Mouse (Mus musculus): ENCODE results near the gene Plbd2. TPM values are rescaled to one million over a fixed set of nuclear protein-coding genes. Genes with fewer than 3 reads are reported as not detected.

Plbd2 gene
- polyA plus RNA-seq, 1 experiment from 2014 or later, result 58.9 TPM

- H3K27me3 ChIP-seq, result no peaks in the 10 kb centered on the region
- ATAC-seq (ENCODE audit: insufficient number of reproducible peaks, low FRiP score, low TSS enrichment, low read depth), result no peak; the same call in 1 of the 2 replicates
- H3K9ac ChIP-seq, result no peak overlapping the region
- 95% methylated on average over 6 of the region's 6 CpGs for WGBS
- no peaks in the 10 kb centered on the region for H3K4me1 ChIP-seq
- peaks cover 62% of the 10 kb centered on the region for H3K36me3 ChIP-seq
- H3K27ac ChIP-seq, result no peak overlapping the region
- H3K4me3 ChIP-seq, result no peak overlapping the region
- no peak overlapping the region for H3K4me2 ChIP-seq
- H3K9me3 ChIP-seq, result no peaks in the 10 kb centered on the region
Observed at GRCm38 (mm10) chr5:120493440-120493839, 10.0 kb downstream of the Plbd2 start.

GRCm38 (mm10) chr5:120492437-120492836, 11.0 kb downstream of the Plbd2 start:
- Histone ChIP-seq H3K36me3 (peaks cover 72% of the 10 kb centered on the region), H3K4me3 (no peak overlapping the region), H3K27ac (no peak overlapping the region), H3K27me3 (no peaks in the 10 kb centered on the region), H3K9ac (no peak overlapping the region), H3K9me3 (no peaks in the 10 kb centered on the region), H3K4me1 (no peaks in the 10 kb centered on the region), H3K4me2 (no peak overlapping the region)
- no peak for ATAC-seq (ENCODE audit: insufficient number of reproducible peaks, low FRiP score, low TSS enrichment, low read depth)
- WGBS, result 71% methylated on average over 11 of the region's 11 CpGs

- Histone ChIP-seq H3K4me2 (no peak overlapping the region), H3K9ac (no peak overlapping the region), H3K4me1 (no peaks in the 10 kb centered on the region), H3K36me3 (peaks cover 82% of the 10 kb centered on the region), H3K27ac (no peak overlapping the region), H3K4me3 (no peak overlapping the region), H3K27me3 (no peaks in the 10 kb centered on the region), H3K9me3 (no peaks in the 10 kb centered on the region)
- 68% methylated on average over 8 of the region's 8 CpGs for WGBS
- ATAC-seq (ENCODE audit: insufficient number of reproducible peaks, low FRiP score, low TSS enrichment, low read depth), result no peak
Observed at GRCm38 (mm10) chr5:120490679-120491192, 12.7 kb downstream of the Plbd2 start.

- H3K27ac ChIP-seq, result no peak overlapping the region
- no peak overlapping the region for H3K4me3 ChIP-seq
- peaks cover 77% of the 10 kb centered on the region for H3K36me3 ChIP-seq
- H3K27me3 ChIP-seq, result no peaks in the 10 kb centered on the region
- no peak overlapping the region for H3K9ac ChIP-seq
- H3K4me2 ChIP-seq, result no peak overlapping the region
- no peaks in the 10 kb centered on the region for H3K9me3 ChIP-seq
- 82% methylated on average over 8 of the region's 8 CpGs for WGBS
- no peaks in the 10 kb centered on the region for H3K4me1 ChIP-seq
- no peak for ATAC-seq (ENCODE audit: insufficient number of reproducible peaks, low FRiP score, low TSS enrichment, low read depth)
Observed at GRCm38 (mm10) chr5:120487844-120488243, 15.6 kb downstream of the Plbd2 start.

GRCm38 (mm10) chr5:120483399-120483798, 20.0 kb downstream of the Plbd2 start:
- H3K36me3 ChIP-seq, result peaks cover 48% of the 10 kb centered on the region
- H3K27ac ChIP-seq, result no peak overlapping the region
- WGBS, result 83% methylated on average over 19 of the region's 19 CpGs
- no peaks in the 10 kb centered on the region for H3K4me1 ChIP-seq
- no peak overlapping the region for H3K9ac ChIP-seq
- no peak for ATAC-seq (ENCODE audit: insufficient number of reproducible peaks, low FRiP score, low TSS enrichment, low read depth)
- no peak overlapping the region for H3K4me2 ChIP-seq
- peaks cover 6% of the 10 kb centered on the region; the same call in 1 of the 2 replicates for H3K27me3 ChIP-seq
- H3K9me3 ChIP-seq, result no peaks in the 10 kb centered on the region
- H3K4me3 ChIP-seq, result no peak overlapping the region

GRCm38 (mm10) chr5:120481205-120481604, 22.2 kb downstream of the Plbd2 start:
- H3K4me2 ChIP-seq, result no peak overlapping the region
- no peaks in the 10 kb centered on the region for H3K9me3 ChIP-seq
- no peak for ATAC-seq (ENCODE audit: insufficient number of reproducible peaks, low FRiP score, low TSS enrichment, low read depth)
- WGBS, result 72% methylated on average over 9 of the region's 9 CpGs
- no peak overlapping the region for H3K27ac ChIP-seq
- H3K4me3 ChIP-seq, result no peak overlapping the region
- peaks cover 27% of the 10 kb centered on the region for H3K36me3 ChIP-seq
- peaks cover 9% of the 10 kb centered on the region; the same call in 1 of the 2 replicates for H3K27me3 ChIP-seq
- H3K4me1 ChIP-seq, result no peaks in the 10 kb centered on the region
- H3K9ac ChIP-seq, result no peak overlapping the region

GRCm38 (mm10) chr5:120479538-120479937, 23.9 kb downstream of the Plbd2 start:
- peaks cover 10% of the 10 kb centered on the region; the same call in 1 of the 2 replicates for H3K36me3 ChIP-seq
- H3K9ac ChIP-seq, result no peak overlapping the region
- H3K4me2 ChIP-seq, result no peak overlapping the region
- H3K27ac ChIP-seq, result no peak overlapping the region
- H3K4me1 ChIP-seq, result no peaks in the 10 kb centered on the region
- no peak overlapping the region for H3K4me3 ChIP-seq
- H3K27me3 ChIP-seq, result peaks cover 9% of the 10 kb centered on the region; the same call in 1 of the 2 replicates
- WGBS, result 71% methylated on average over 4 of the region's 4 CpGs
- H3K9me3 ChIP-seq, result no peaks in the 10 kb centered on the region
- no peak for ATAC-seq (ENCODE audit: insufficient number of reproducible peaks, low FRiP score, low TSS enrichment, low read depth)

- Histone ChIP-seq H3K9ac (no peak overlapping the region), H3K9me3 (no peaks in the 10 kb centered on the region), H3K27me3 (peaks cover 9% of the 10 kb centered on the region; the same call in 1 of the 2 replicates), H3K4me2 (no peak overlapping the region), H3K36me3 (no peaks in the 10 kb centered on the region), H3K27ac (no peak overlapping the region), H3K4me3 (no peak overlapping the region), H3K4me1 (no peaks in the 10 kb centered on the region)
- ATAC-seq (ENCODE audit: insufficient number of reproducible peaks, low FRiP score, low TSS enrichment, low read depth), result no peak
- WGBS, result 92% methylated on average over 5 of the region's 5 CpGs
Observed at GRCm38 (mm10) chr5:120477993-120478392, 25.4 kb downstream of the Plbd2 start.

GRCm38 (mm10) chr5:120476296-120476695, 27.1 kb downstream of the Plbd2 start, which contains the start of gene Sds:
Gene Sds (plus strand): TSS chr5:120476526.
- no peaks in the 10 kb centered on the region for H3K4me1 ChIP-seq
- WGBS, result 14% methylated on average over 13 of the region's 13 CpGs
- H3K4me2 ChIP-seq, result no peak within 1 kb of the TSS
- no peak for ATAC-seq (ENCODE audit: insufficient number of reproducible peaks, low FRiP score, low TSS enrichment, low read depth)
- no peak within 1 kb of the TSS for H3K9ac ChIP-seq
- peaks cover 8% of the 10 kb centered on the region; the same call in 1 of the 2 replicates for H3K27me3 ChIP-seq
- no peaks in the 10 kb centered on the region for H3K9me3 ChIP-seq
- no peak within 1 kb of the TSS for H3K4me3 ChIP-seq
- H3K27ac ChIP-seq, result no peak within 1 kb of the TSS
- no peaks in the 10 kb centered on the region for H3K36me3 ChIP-seq

GRCm38 (mm10) chr5:120475861-120476260, 27.6 kb downstream of the Plbd2 start:
- WGBS, result 54% methylated on average over 8 of the region's 8 CpGs
- Histone ChIP-seq H3K4me3 (no peak overlapping the region), H3K4me1 (no peaks in the 10 kb centered on the region)

GRCm38 (mm10) chr5:120473361-120473760, 30.1 kb downstream of the Plbd2 start:
- 85% methylated on average over 2 of the region's 2 CpGs for WGBS
- no peak overlapping the region for H3K27ac ChIP-seq

More at GRCm38 (mm10) chr5:120475861-120476260, 27.6 kb downstream of the Plbd2 start:
- no peak overlapping the region for H3K9ac ChIP-seq
- ATAC-seq (ENCODE audit: insufficient number of reproducible peaks, low FRiP score, low TSS enrichment, low read depth), result no peak
- H3K27ac ChIP-seq, result no peak overlapping the region
- no peaks in the 10 kb centered on the region for H3K36me3 ChIP-seq
- 0 out of 2 replicates have a peak, but pooled peaks cover 4% of the 10 kb centered on the region for H3K27me3 ChIP-seq
- no peak overlapping the region for H3K4me2 ChIP-seq
- H3K9me3 ChIP-seq, result no peaks in the 10 kb centered on the region

GRCm38 (mm10) chr5:120472770-120473169, 30.7 kb downstream of the Plbd2 start, which contains the start of gene Sdsl:
Gene Sdsl (minus strand): TSS chr5:120472810.
- Histone ChIP-seq H3K27me3 (0 out of 2 replicates have a peak, but pooled peaks cover 4% of the 10 kb centered on the region), H3K4me3 (no peak within 1 kb of the TSS), H3K9me3 (no peaks in the 10 kb centered on the region), H3K4me2 (no peak within 1 kb of the TSS), H3K4me1 (no peaks in the 10 kb centered on the region), H3K27ac (no peak within 1 kb of the TSS), H3K9ac (no peak within 1 kb of the TSS), H3K36me3 (no peaks in the 10 kb centered on the region)
- 81% methylated on average over 8 of the region's 8 CpGs for WGBS
- ATAC-seq (ENCODE audit: insufficient number of reproducible peaks, low FRiP score, low TSS enrichment, low read depth), result no peak

More at GRCm38 (mm10) chr5:120473361-120473760, 30.1 kb downstream of the Plbd2 start:
- ATAC-seq (ENCODE audit: insufficient number of reproducible peaks, low FRiP score, low TSS enrichment, low read depth), result no peak
- H3K9ac ChIP-seq, result no peak overlapping the region
- H3K27me3 ChIP-seq, result 0 out of 2 replicates have a peak, but pooled peaks cover 4% of the 10 kb centered on the region
- no peaks in the 10 kb centered on the region for H3K9me3 ChIP-seq
- no peaks in the 10 kb centered on the region for H3K36me3 ChIP-seq
- H3K4me2 ChIP-seq, result no peak overlapping the region
- H3K4me1 ChIP-seq, result no peaks in the 10 kb centered on the region
- no peak overlapping the region for H3K4me3 ChIP-seq

Measured in limb, embryonic 15.5 days (tissue).